Mouse (Mus musculus): Measurements from ENCODE around the gene Zscan22. TPM values are rescaled to one million over a fixed set of nuclear protein-coding genes. Genes with fewer than 3 reads are reported as not detected.
"Not testable (repeated sequence)": the region's sequence is repeated elsewhere in the genome, so short reads cannot be mapped to it uniquely, and the experiment has no call there.

Zscan22 gene
- polyA plus RNA-seq, 2 experiments from 2014 or later: 6.6 to 10.9 TPM

DNA sequence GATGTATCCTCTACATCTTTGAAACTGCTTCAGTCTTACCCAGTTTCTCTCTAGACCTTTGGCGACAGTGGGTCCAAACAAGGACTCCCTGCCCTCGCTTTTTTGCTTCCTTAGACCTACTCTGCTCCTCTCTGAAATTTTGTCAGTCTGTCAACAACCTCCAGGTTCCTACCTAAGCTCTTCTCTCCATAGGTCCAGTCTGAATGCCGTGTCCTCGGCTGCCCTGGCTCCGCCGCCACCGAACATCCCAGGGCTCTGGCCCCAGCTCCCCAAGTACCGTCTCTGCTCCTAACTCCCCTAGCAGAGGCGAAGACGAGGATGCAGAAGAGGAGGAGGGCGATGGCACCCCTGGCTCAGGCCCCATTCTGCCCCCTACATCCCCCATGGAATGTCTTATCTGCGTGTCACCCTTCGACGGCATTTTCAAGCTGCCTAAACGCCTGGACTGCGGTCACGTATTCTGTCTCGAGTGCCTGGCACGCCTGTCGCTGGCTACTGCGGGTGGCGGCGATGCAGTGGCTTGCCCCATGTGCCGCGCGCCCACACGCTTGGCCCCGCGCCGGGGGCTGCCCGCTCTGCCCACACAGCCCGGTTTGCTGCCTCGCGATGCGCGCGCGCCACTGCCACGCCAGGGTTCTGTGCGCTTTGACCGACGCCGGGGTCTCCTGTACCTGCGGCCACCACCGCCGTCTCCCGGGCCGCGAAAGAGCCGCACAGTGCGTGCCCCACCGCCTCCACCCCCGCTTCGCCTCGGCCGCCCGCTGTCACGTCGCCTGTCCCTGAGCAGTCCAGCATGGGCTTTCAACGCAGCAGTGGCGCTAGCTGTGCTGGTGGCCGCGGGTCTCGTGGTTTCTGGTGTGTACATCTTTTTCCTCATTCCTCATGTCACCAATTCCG lies 30.3 kb downstream of the Zscan22 start:
- ATAC-seq: no peak

DNA sequence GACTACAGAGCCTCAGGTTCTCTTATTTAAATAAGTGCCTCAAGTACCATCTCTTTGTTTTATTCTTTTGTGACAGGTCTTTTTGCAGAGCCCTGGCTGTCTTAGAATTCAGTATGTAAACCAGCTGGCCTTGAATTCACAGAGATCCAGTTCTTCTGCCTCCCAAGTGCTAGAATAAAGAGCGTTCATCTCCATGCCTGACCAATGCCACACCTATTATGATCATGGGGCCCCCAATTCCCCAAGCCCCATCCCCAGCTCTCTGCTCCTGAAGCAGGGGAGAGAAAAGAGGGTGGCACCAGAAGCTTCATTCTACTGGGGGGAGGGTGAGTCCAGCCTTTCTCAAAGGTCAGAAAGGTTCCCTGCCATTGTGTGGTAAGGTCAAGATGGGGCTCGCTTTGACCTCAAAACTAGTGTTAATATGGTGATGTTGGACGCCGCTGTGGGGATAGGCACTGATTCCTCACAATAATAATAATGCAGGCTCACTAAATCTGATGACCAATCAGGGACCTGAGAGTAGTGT lies 36.1 kb downstream of the Zscan22 start:
- no peak for ATAC-seq

DNA sequence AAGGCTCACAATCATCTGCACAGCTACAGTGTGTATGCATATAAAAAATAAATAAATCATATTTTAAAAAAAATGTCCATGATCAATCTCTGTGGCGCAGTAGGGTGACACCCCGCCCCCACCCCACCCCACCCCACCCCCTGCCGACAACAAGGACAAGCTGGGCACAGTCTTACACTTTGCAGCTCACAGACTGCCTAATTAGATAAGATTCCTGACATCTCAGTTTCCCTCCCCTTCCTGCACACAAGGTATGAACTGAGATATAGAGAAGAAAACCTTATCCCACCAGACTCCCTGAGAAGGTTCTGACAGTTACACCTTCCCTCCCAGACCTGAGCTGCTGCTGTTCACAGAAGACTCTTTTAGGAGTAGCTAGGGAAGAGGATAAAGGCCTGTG lies 37.2 kb downstream of the Zscan22 start:
- no peak for ATAC-seq

DNA sequence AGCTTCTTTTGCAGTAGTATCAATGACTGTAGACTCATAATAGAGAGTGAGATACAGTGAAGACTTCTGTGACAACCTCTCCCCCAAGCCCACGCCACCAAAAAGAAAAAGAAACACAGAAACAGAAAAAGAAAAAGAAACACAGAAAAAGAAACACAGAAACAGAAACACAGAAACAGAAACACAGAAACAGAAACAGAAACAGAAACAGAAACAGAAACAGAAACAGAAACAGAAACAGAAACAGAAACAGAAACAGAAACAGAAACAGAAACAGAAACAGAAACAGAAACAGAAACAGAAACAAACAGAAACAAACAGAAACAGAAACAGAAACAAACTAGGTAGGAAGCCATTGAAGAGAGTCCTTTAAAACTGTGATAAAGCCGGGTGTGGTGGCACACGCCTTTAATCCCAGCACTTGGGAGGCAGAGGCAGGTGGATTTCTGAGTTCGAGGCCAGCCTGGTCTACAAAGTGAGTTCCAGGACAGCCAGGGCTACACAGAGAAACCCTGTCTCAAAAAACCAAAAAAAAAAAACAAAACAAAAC lies 39.7 kb downstream of the Zscan22 start:
- not testable (repeated sequence) for ATAC-seq

DNA sequence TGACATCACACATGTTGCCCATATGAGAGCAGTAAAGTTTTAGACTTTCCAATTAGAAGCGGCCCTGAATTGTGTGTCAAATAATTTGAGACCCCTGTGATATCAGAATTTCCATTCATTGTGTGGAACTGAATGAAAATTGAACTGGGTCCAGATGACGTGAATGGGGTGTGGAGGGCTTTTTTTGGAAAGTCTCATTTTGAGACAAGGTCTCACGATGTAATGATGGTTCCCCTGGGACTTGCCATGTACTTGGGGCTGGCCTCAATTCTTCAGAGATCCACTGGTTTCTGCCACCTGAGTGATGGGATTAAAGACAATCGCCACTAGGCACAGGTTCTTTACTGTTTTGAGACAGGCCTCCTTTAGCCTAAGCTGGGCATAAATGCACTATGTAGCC lies 43.0 kb downstream of the Zscan22 start:
- no peak for ATAC-seq

DNA sequence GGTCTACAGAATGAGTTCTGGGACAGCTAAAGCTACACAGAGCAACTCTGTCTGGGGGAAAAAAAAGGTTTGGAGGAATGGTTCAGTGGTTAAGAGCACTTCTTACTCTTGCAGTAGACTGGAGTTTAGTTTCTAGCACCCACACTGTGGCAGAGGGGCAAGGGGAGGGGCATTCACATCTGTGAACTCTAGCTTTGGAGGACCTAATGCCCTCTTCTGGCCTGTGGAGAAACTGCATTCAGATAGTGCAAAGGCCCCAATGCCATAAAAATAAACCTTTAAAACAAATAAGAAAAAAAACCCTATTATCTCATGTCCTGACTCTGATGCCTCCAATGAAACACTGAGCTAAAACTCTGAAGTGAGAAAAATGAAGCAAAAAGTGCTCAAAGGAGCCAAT lies 45.9 kb downstream of the Zscan22 start:
- peak; percentile 75 for ATAC-seq

DNA sequence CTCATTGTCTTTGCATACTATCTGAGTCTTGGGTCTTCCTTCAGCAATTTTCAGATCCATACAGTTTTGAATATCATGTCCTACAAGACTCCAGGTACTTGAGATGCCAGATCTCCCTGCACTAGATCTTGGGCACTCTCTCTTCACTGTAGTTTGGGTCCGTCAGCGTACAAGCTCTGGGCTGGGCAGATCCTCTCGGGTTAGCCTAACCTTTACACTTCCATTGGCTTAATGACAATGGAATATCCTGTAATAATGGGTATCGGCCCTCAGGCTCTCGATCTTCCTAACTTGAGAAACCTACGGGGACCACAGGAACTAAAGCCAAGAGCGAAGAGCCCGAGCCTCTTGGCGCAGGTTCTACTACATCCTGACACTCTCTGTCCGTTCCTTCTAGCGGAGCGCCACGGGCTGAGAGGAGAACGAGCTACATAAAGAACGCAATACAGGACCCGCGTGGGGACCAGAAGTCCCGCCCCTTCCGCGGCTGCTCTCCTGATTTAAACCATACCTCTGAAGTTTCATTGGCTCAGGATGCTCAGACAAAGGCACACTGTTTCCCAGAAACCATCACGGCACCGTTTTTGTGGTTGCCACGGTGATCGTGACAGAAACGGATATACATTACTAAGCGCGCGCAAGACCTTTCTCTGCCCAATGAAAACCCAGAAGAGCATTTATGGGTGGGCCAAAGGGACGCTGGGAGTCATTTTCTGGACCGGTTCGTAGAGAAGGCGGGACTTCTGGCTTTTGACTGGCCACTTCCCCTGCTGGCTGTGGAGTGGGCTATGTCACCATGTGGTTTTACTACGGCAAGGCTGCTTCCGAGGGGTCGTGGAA lies 51.6 kb downstream of the Zscan22 start:
- ATAC-seq: peak; percentile 98

DNA sequence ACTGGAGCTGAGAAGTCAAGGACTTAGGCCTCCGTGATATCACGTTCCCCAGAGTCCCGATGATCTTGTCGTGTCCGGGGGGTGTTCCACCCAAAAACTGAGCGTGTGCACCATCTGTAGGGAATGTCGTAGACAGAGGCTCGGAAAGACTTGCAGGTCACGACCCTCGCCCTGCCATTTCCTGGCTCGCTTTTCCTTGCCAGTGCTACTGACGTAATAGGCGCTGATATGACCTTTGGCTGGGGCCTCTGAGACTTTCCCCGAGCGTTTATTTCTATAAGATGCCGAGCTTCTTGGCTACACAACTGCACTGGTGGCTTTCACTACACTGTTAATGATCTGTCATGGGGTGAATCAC lies 52.2 kb downstream of the Zscan22 start:
- peak; percentile 20 for ATAC-seq

DNA sequence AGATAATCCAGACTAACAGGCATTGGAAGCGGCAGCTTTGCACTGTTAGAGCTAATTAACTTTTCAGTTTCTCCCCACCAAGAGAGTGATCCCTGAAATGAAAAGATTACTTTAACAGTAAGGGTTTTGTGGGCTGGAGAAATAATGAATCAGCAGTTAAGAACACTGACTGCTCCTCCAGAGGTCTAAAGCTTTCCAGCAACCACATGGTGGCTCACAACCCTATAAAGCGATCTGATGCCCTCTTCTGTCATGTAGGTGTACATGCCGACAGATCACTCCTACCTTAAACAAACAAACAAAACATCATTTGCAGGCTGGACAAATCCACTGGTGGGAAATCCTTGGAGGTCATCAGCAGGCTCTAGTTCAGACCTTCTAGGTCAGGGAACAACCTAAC lies 57.3 kb downstream of the Zscan22 start:
- ATAC-seq: no peak

DNA sequence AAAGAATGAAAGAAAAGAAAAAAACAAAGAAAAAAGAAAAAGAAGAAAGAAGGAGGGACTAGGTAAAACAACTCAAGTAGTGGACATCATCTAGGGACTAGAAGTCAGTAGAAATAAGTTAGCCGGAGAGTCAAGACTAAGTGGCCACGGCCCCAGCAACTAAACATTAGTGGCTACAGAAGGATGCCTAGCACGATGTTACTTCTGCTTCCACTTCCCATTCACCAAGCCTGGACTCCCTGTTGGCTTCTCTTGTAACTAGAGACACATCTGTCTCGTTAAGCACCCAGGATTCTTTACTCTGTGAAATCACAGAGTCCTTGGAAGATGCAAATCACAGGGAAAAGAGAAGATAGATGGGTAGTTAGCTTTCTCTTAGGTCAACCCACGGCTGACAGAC lies 59.9 kb downstream of the Zscan22 start:
- ATAC-seq: no peak

Other genes starting within 250 kb of the Zscan22 start
- gene Vmn2r55, start 212.8 kb upstream of the Zscan22 start, polyA plus RNA-seq (2017; shearing (Covaris generic)): not detected
- under 1 TPM; 0.08 to 0.12 TPM for gene Vmn2r56, start 162.8 kb upstream of the Zscan22 start, polyA plus RNA-seq (2017; shearing (Covaris generic))
- gene Zscan18, start 94.2 kb upstream of the Zscan22 start, polyA plus RNA-seq (2017; shearing (Covaris generic)): under 1 TPM; 0.25 to 0.29 TPM
- 10 to 100 TPM; 16.8 to 20.2 TPM for gene Zfp329, start 79.0 kb upstream of the Zscan22 start, polyA plus RNA-seq (2017; shearing (Covaris generic))
- gene Zfp110, start 63.1 kb upstream of the Zscan22 start, polyA plus RNA-seq (2017; shearing (Covaris generic)): 10 to 100 TPM; 56.1 to 72.2 TPM
- gene Zfp128, start 16.6 kb upstream of the Zscan22 start, polyA plus RNA-seq (2017; shearing (Covaris generic)): 1 to 10 TPM in 1 of 2 experiments, under 1 TPM in 1; 0.84 to 2.4 TPM
- gene Rps5, start 24.5 kb downstream of the Zscan22 start, polyA plus RNA-seq (2017; shearing (Covaris generic)): 1,000 to 10,000 TPM; 2,813 to 3,009 TPM
- not detected for gene Rnf225, start 29.6 kb downstream of the Zscan22 start, polyA plus RNA-seq (2017; shearing (Covaris generic))
- gene Zfp324, start 68.0 kb downstream of the Zscan22 start, polyA plus RNA-seq (2017; shearing (Covaris generic)): 1 to 10 TPM; 2.4 to 3.4 TPM
- gene Zfp446, start 80.0 kb downstream of the Zscan22 start, polyA plus RNA-seq (2017; shearing (Covaris generic)): 1 to 10 TPM; 2.6 to 3.3 TPM
- gene Slc27a5, start 100.4 kb downstream of the Zscan22 start, polyA plus RNA-seq (2017; shearing (Covaris generic)): under 1 TPM in 1 of 2 experiments, not detected in 1; 0.29 TPM
- 10 to 100 TPM; 45.5 to 59.4 TPM for gene Trim28, start 101.3 kb downstream of the Zscan22 start, polyA plus RNA-seq (2017; shearing (Covaris generic))
- gene Zbtb45, start 112.2 kb downstream of the Zscan22 start, polyA plus RNA-seq (2017; shearing (Covaris generic)): 1 to 10 TPM; 4.6 to 7.0 TPM
- gene Chmp2a, start 137.0 kb downstream of the Zscan22 start, polyA plus RNA-seq (2017; shearing (Covaris generic)): 100 to 1,000 TPM; 300 to 349 TPM
- 10 to 100 TPM; 15.3 to 16.9 TPM for gene Ube2m, start 140.5 kb downstream of the Zscan22 start, polyA plus RNA-seq (2017; shearing (Covaris generic))
- under 1 TPM; 0.45 to 0.46 TPM for gene Mzf1, start 156.9 kb downstream of the Zscan22 start, polyA plus RNA-seq (2017; shearing (Covaris generic))
- under 1 TPM in 1 of 2 experiments, not detected in 1; 0.08 TPM for gene Vmn1r85, start 197.4 kb downstream of the Zscan22 start, polyA plus RNA-seq (2017; shearing (Covaris generic))
- not detected for gene Vmn1r86, start 222.1 kb downstream of the Zscan22 start, polyA plus RNA-seq (2017; shearing (Covaris generic))
- under 1 TPM in 1 of 2 experiments, not detected in 1; 0.25 TPM for gene Vmn1r87, start 242.3 kb downstream of the Zscan22 start, polyA plus RNA-seq (2017; shearing (Covaris generic))

All from activated CD4-positive, CD25-positive, alpha-beta regulatory T cell, adult 4 months (primary cell).